In the genomic region with DNA sequence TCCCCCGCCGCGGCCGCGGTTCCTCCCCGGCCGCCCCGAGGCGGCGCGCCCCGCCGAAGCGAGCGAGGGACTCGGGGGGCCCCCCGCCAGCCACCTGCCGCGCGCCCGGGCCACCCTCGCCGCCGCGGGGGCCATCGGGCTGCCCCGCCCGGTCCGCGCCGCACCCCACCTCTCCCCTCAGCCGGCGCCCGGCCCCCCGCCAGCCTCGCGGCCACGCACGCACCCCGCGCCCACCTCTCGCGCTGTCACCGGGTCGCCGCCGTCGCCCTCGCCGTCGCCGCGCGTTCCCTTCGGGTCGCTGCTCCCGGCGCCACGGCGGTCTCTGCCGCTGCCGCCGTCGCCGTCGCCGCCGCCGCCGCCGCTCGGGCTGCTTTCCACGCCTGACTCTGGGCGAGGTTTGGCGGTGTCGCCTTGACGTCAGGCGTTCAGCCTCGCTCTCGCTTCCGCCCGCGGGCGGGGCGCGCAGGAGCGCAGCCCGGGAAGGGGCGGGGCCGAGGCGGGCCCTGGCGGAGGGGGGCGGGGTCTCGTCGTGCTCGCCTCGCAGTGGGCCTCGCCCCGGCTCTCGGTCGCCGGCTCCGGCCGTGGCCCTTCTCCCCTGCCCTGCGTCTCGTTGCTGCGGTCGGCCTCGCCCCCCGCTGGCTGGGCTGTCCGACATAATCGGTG, we compare ENCODE assay signal across 7 mouse cellular contexts. TPM values are rescaled to one million over a fixed set of nuclear protein-coding genes. Genes with fewer than 3 reads are reported as not detected.
DNase-seq lines count a peak whose midpoint lies in the region; ATAC-seq lines count a peak whose summit lies in the region.

Gene Rap1b (minus strand): TSS at position 439 of the 663 bp plus-strand sequence.

- no peaks in the 10 kb centered on the region for H3K36me3 ChIP-seq in embryonic facial prominence, embryonic 10.5 days (replicated peaks)
- no peaks in the 10 kb centered on the region for H3K36me3 ChIP-seq in limb, embryonic 10.5 days
- no peaks in the 10 kb centered on the region for H3K36me3 ChIP-seq in midbrain, embryonic 13.5 days

- H3K27ac ChIP-seq in embryonic facial prominence, embryonic 10.5 days (replicated peaks): peak within 1 kb of the TSS; percentile 97
- H3K27ac ChIP-seq in limb, embryonic 10.5 days: peak within 1 kb of the TSS; percentile 98
- peak within 1 kb of the TSS; percentile 99 for H3K27ac ChIP-seq in midbrain, embryonic 13.5 days

- peaks cover 27% of the 10 kb centered on the region for H3K4me1 ChIP-seq in embryonic facial prominence, embryonic 10.5 days
- peaks cover 20% of the 10 kb centered on the region for H3K4me1 ChIP-seq in limb, embryonic 10.5 days
- H3K4me1 ChIP-seq in midbrain, embryonic 13.5 days (replicated peaks): peaks cover 29% of the 10 kb centered on the region

- H3K27me3 ChIP-seq in embryonic facial prominence, embryonic 10.5 days (replicated peaks; ENCODE audit: low read depth, poor library complexity, severe bottlenecking): no peaks in the 10 kb centered on the region
- no peaks in the 10 kb centered on the region for H3K27me3 ChIP-seq in limb, embryonic 10.5 days (ENCODE audit: low read depth, poor library complexity, severe bottlenecking)
- H3K27me3 ChIP-seq in midbrain, embryonic 13.5 days: no peaks in the 10 kb centered on the region

- H3K9me3 ChIP-seq in embryonic facial prominence, embryonic 10.5 days: no peaks in the 10 kb centered on the region
- H3K9me3 ChIP-seq in limb, embryonic 10.5 days (replicated peaks): no peaks in the 10 kb centered on the region
- no peaks in the 10 kb centered on the region for H3K9me3 ChIP-seq in midbrain, embryonic 13.5 days

- peak within 1 kb of the TSS; percentile 92 for H3K9ac ChIP-seq in midbrain, embryonic 13.5 days (replicated peaks)

- H3K4me2 ChIP-seq in midbrain, embryonic 13.5 days (replicated peaks): peak within 1 kb of the TSS; percentile 77

- peak; percentile 75 for ATAC-seq in granulocyte monocyte progenitor cell, adult 5-6 weeks (replicated peaks; ENCODE audit: poor library complexity, severe bottlenecking)
- peak; percentile 96 for ATAC-seq in midbrain, embryonic 13.5 days

- 1% methylated on average over 112 of the region's 112 CpGs for WGBS in embryonic facial prominence, embryonic 10.5 days
- 2% methylated on average over 110 of the region's 112 CpGs for WGBS in limb, embryonic 10.5 days
- under 1% methylated on average over 79 of the region's 112 CpGs for WGBS in midbrain, embryonic 13.5 days

- H3K4me3 ChIP-seq in embryonic facial prominence, embryonic 10.5 days: peak within 1 kb of the TSS; percentile 93
- peak within 1 kb of the TSS; percentile 82 for H3K4me3 ChIP-seq in limb, embryonic 10.5 days
- peak within 1 kb of the TSS; percentile 95 for H3K4me3 ChIP-seq in midbrain, embryonic 13.5 days (replicated peaks)

- DNase-seq in adrenal gland, postnatal 10 days: peak; percentile 99
- DNase-seq in embryonic facial prominence, embryonic 10.5 days (ENCODE audit: low spot score): peak; percentile 97
- peak; percentile 92 for DNase-seq in kidney, adult 11 months
- DNase-seq in limb, embryonic 10.5 days (ENCODE audit: low spot score): peak; percentile 97
- DNase-seq in spleen, adult 12 weeks (ENCODE audit: low spot score): peak; percentile 96

RNA-seq across cellular contexts. Expression of gene Rap1b, which starts in this region (rescaled TPM):
- 100 to 1,000 TPM; 113 to 123 TPM for total RNA-seq in adrenal gland, postnatal 10 days (2021)
- 125 and 135 TPM in 2 replicates for polyA plus RNA-seq in embryonic facial prominence, embryonic 10.5 days (2016; fragmentation: Nextera tagmentation; extraction: Ambion mirVana)
- 124 and 127 TPM in 2 replicates for total RNA-seq in granulocyte monocyte progenitor cell, adult 5-6 weeks (2014; fragmentation: Nextera tagmentation)
- total RNA-seq in granulocyte monocyte progenitor cell, adult 5-6 weeks (2017): 92.3 and 107 TPM in 2 replicates
- polyA plus RNA-seq in limb, embryonic 10.5 days (2016; fragmentation: Nextera tagmentation; extraction: Ambion mirVana): 138 and 146 TPM in 2 replicates
- 140 and 146 TPM in 2 replicates for polyA plus RNA-seq in midbrain, embryonic 13.5 days (2015; fragmentation: Nextera tagmentation; extraction: Ambion mirVana)

Comparison
In these comparisons a context has a peak if more than half of its experiments do, and no peak if none do; other contexts are left out.
1. Peak in every context shown above with its lines: DNase-seq, ATAC-seq, H3K4me3 ChIP-seq and H3K27ac ChIP-seq.